Mouse (Mus musculus) G1E (cell line): ENCODE measurements at regions not wholly inside any gene's neighbourhood (a gene's known extent, or its start where the extent isn't known, plus 50 kb on each side); places are given as distances from the start of the nearest gene placed in this dataset.

Source experiments
- CTCF ChIP-seq: IDR thresholded peaks from 2 replicates; pipeline ENCODE4 v1.5.1; 2012; ENCODE audit warnings: low read depth, low read length, inconsistent platforms, mixed read lengths
- GATA1 ChIP-seq: IDR thresholded peaks from 2 replicates; pipeline ENCODE4 v1.6.1; 2012; ENCODE audit warnings: borderline replicate concordance, low read length, inconsistent platforms, mixed read lengths
- POLR2AphosphoS5 ChIP-seq: IDR thresholded peaks from 2 replicates; pipeline ENCODE4 v1.6.1; 2012; ENCODE audit warnings: low read depth, low read length, inconsistent platforms; ENCODE audit not compliant: insufficient replicate concordance
- TAL1 ChIP-seq: conservative IDR thresholded peaks from 2 replicates; pipeline ENCODE4 v1.6.1; 2012; ENCODE audit warnings: low read depth, low read length, inconsistent platforms, mixed read lengths

DNA sequence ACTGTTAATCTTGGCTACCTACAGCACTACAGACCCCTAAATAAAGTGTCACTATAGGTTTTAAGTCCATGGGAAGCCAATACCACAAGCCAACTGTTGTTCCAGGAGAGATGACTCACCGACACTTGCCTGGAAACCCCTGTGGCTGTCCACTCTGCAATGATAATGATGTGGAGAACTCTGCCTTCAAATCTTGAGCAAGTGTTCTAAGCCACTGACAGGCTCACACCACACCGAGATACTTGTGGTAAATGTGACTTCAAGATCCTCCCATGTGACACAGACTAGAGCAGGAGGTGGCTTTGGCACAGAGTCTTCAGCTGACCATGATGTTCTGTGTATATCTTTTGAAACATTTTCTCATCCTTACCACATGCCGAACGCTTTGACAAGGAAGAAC lies 447.8 kb downstream of the Ccdc171 start:
- TF ChIP-seq GATA1 (no peak), CTCF (no peak), TAL1 (no peak), POLR2AphosphoS5 (no peak)
